Mouse (Mus musculus): ENCODE results near the gene Myo1d.

GRCm38 (mm10) chr11:80808551-80809070 lies 28.8 kb upstream of the Myo1d start:
- TF ChIP-seq CTCF (IDR thresholded peaks at IDR 0.05) (peak; percentile 53), EP300 (IDR thresholded peaks at IDR 0.05) (no peak)
